Mouse (Mus musculus) activated CD4-positive, CD25-positive, alpha-beta regulatory T cell, adult 4 months (primary cell): ENCODE data around the gene Cd96. TPM values are rescaled to one million over a fixed set of nuclear protein-coding genes. Genes with fewer than 3 reads are reported as not detected.
A peak's percentile ranks its signal among the peaks of the same experiment; 100 is the strongest.

Experiments
- ATAC-seq: one replicate; pipeline ENCODE4 v1.8.0; 2017
- polyA plus RNA-seq, 2 experiments: library from polyadenylated mRNA; unstranded; fragments of 100-300 nt; shearing (Covaris generic); gene quantifications; one replicate each; pipeline ENCODE4 v1.2.1; 2017

Cd96 gene
- polyA plus RNA-seq, 2 experiments from 2014 or later: 132 to 133 TPM

DNA sequence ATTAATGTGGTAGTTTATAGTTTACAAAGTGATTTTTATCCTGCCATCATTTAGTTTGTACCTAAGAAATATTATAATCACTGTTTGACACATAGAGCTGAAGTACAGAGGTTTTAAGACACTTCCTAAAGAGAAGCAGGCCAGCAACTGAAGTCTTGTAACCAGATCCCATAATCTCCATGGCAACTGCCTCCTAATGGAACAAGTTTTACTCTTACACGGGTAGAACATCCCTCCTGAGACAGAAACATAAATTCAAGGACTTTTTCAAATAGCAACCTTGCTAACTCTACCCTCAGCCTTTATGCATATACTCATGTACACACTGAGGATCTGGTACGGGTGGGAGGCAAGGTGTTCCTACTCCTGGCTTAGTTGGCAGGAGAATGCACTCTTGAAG lies 83.8 kb downstream of the Cd96 start:
- no peak for ATAC-seq

DNA sequence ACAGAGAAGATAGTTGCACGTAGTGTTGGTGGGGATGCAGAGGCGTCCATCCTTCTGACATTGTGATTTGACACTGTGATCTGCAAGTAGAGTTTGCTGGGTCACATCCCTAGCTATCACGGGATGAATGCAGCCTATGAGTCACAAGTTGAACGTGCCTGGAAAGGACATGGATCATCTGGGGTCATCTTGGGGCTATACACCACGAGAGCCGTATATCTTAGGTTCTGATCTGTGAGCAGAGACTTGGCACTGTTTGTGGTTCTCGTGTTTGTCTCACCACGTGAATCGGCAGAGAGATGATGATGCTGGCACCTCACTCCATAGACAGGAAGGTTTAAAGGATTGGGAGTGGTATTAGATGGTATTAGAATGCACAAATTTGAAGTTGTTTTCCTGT lies 86.2 kb downstream of the Cd96 start:
- no peak for ATAC-seq

DNA sequence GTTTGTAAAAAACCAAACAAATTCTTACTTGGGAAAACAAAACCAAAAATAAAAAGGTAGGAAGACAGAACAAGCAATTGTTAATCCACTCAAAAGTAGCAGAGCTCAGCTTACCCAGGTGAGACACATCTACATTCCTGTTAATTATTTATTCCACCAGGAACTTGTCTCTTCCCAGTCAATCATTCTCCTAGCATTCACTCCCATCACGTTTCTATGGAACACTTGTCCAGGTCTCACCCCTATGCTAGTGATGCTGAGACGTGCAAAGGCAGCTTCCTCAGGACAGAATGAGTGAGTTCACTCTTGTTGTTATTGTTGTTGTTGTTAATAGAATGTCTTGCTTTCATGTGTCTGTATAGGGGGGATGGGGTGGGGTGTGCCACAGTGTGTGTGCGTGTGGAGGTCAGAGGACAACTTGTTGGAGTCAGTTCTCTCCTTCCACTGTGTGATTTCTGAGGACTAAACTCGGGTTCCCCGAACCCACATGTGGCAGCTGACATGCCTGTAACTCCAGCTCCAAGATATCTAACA lies 97.0 kb downstream of the Cd96 start:
- ATAC-seq: no peak

DNA sequence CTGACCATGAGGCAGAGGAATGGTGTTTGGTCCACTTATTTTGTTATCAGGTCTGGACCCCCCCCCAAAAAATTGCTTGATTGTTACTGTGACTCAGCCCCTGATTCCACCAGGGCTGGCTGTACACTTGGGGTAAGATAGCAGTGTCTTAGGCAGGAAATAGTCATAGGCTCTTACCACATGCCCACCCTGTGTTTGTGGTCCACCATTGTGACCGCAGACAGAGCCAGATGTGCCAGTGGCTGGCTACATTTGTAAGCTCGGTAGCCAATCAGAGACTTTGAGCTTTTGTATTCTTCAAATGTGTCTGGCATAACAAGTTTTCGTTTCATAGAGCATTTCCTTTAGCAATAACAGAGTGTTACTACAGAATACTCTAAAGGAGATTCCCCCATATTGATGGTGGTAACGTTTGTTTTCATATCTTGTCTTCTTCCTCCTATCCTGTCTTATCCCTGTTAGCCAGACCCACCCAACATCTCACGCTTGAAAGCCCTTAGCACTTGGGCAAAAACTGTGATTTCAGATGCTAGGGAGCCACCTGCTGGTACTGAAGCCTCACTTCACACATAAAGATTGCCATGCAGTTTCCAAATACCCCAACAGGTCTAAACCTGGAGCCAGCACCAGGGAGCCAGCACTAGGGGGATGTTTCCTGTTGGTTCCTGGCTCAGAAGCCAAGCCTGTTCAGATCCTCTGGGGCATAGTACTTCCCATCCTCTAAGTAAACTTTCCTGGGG lies 97.7 kb downstream of the Cd96 start:
- peak; percentile 86 for ATAC-seq

DNA sequence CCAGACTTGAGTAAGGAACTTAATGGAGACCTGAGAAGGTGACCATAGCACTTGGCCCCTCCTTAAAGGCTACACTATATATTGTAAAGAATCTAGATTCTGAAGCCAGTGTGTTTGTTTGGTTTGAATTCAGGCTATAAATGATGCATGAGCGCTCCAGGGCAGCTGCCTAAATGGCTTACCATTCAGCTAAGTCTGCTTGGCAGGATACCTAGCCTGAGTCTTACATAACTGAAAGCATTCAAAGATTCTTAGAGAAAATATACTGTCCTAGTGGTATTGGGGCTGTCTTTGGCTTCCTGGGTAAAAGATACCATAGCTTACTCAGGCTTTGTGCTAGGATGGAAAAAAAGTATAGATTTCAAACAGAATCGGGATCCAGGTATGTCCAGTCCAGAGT lies 98.7 kb downstream of the Cd96 start:
- ATAC-seq: no peak

DNA sequence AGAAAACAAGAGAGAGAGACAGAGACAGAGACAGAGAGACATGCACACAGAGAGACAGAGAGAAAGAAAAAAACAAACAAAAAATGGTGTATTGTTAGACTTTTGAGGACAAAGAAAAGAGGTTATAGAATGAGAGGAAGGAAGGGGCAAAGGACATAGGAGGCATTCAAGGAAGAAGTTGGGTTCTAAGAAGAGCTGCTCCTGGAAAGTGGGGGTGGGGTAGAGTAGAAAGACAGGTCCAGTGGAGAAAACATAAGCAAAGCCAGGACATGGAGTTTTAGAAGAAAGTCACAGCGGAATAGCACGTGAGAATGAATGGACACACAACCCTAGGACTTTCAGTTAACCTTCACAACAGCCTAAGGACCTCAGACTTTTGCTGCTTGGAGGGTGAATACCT lies 99.7 kb downstream of the Cd96 start:
- no peak for ATAC-seq

DNA sequence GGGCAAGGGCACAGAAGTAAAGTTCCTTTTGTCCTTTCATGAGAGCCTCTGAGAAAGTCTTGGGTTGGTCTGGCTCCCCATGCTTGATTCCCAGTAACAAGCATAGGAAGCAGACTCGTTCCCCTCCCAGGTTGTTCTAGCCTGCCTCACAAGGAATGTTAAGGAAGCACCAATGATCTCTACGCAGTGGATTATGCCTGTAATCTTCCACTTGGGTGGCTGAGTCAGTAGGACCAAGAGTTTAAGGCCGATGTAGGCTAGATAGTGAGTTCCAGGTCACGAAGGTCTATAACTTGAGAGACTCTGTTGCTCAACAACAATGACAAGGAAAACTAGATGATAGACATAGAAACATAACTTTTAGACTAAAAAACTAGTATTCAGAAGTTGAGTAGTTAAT lies 100.3 kb downstream of the Cd96 start:
- ATAC-seq: no peak

DNA sequence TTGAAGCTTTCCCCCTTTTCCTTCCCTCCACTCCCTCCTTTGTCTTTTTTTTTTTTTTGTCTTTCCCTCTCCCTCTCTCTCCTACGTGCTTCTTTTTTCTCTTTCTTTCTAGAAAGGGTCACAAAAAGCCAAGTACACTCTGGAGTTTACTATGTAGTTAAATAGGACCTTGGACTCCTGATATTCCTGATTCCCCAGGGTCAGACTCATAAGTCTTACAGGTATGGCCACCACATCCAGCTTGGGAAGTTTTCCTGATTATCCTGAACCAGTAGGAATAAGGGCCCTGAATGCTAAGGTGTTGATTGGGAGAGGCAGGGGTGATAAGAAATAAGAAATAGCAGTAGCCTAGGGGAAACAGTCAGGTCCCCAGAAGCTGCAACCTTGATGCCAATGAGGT lies 100.7 kb downstream of the Cd96 start:
- ATAC-seq: no peak

DNA sequence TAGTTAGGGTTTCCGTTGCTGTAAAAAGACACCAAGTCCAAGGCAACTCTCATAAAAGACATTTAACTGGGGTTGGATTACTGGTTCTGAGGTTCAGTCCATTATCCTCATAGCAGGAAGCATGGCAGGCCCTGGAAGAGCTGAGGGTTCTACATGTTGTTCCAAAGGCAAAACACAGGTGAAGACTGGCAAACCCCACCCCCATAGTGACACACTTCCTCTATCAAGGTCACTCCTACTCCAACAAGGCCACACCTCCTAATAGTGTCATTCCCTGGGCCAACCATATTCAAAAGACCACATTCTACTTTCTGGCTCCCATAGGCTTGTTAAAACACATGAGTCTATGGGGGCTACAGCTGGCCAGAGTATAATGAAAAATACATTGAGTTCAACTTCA lies 108.4 kb downstream of the Cd96 start:
- no peak for ATAC-seq

DNA sequence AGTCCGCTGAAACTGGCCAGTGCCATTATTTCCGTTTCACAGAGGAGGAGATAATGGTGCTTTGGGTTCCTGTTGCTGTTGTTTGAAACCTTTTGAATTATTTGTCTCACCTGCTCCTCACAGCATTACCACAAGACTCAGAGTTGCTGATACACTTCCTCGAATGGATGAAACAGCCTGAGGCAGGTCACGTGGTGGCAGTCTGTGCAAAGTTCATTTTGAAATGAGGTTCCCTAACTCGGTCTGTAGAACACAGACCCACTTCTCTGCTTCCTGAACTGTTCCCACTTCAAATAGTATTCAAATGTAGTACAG lies 109.2 kb downstream of the Cd96 start:
- ATAC-seq: peak; percentile 45

DNA sequence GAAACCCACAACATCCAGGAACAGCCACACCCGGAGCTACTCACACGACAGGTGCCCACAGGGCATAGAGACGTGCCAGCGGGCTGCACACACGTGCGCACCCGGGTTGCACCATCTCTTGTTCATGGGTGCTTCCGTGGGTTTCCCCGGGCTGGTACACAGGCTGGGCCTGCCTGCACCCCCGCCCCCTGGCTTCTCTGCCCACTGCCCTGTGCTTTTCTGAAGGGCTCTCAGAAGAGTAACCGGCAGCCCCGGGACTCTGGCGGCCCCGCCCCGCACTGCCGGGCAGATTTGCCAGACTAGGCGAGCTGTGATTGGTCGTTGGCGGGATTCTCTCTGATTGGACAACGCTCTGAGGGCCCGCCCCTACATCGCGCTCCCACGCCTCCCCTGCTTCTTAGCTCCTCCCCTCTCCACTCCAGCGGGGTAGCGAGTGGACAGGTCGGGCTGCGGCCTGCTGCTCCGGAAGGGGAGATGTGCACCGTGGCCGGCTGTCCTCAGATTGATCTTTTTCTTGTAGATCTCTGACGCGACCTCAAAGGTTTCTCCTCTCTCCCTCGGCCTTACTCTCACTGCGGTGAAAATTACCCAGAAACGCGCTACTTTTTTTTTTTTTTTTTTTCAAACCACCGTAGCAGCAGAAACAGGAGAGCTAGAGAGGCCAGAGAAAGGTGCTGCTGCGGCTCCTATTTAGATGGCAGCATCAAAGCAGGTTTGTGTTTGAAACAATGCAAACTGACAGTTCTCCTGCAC lies 109.7 kb downstream of the Cd96 start, which contains the start of gene Plcxd2:
Gene Plcxd2, minus strand, starts transcription at position 66 of the 753 bp plus-strand sequence.
- peak; percentile 86 for ATAC-seq

DNA sequence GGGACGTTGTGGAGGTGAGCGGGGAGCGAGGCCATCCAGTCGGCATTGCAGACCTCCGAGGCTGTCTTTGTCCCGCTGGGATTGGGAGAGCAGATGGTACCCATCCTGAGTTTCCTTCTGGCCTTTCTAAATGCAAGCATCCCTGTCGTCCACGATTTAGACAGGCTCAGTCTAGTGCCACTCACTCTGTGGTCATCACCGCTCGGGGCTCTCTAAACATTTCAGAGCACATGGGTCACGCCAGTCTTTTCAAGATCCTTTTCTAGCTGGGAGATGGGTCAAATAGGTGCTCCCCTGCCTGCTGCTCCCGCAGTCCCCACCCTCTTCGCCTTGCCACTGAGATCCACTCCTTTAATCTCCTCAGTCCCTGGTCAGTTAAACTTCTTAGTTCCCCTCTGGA lies 110.3 kb downstream of the Cd96 start:
- ATAC-seq: no peak

DNA sequence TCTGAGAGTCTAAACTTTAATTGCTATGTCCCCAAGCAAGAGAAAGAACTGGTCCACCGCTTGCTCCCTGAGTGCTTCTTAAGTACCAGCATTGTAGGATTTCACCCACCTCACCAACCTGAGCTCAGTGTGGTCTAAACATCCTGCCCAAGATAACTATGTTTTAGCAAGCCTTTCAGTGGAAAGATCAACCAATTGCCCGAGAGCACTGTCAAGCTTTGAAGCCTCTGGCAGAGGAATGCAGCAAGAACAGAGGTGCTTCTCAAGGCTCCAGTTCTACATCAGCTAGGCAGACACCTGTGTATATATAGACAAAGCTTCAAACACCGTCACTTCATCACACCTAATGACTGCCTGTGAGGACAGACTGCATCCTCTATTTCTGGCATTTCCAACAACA lies 111.3 kb downstream of the Cd96 start:
- peak; percentile 5 for ATAC-seq

DNA sequence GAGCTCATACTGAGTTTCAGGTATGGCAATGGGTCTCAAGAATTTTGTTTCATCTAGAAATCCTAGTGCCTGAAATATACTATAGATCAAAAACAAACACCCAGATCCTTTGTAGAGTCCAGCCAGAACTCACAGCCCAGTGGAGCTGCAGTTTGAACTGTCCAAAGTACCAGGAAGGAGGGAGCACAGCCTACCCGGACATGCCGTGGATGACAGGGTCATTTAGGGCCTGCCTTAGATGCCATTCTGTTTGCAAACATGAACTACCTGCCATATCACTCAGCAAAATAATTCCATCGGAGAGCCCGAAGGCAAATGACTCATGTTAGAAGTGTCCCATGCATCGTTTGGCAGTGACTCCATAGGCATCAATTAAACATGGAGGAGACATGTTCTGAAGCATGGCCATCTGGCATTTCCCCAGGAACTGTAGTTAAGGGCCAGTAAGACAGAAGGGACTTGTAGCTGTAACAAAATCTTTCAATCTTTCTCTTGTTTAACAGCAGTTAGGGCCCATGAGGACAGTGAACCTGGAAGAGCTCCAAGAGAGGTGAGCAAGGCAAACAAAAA lies 111.9 kb downstream of the Cd96 start:
- no peak for ATAC-seq

DNA sequence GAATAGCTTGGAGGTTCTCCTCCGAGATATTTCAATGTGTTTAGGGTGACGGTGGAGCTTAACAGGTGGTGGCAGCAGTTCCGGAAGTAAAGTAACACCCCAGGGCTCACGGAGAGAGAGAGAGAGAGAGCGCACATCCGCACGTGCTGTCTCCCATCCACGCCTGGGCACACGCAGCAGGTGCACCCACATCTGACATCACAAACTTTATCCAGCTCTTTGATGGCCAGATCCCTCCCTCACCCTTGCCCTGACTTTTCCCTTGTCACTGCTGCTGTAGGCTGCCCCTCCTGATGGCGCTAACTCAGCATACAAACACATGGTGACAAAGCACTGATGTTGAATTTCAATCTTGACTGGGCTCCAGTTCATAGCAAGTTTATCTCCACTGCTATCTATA lies 113.8 kb downstream of the Cd96 start:
- ATAC-seq: peak; percentile 17

DNA sequence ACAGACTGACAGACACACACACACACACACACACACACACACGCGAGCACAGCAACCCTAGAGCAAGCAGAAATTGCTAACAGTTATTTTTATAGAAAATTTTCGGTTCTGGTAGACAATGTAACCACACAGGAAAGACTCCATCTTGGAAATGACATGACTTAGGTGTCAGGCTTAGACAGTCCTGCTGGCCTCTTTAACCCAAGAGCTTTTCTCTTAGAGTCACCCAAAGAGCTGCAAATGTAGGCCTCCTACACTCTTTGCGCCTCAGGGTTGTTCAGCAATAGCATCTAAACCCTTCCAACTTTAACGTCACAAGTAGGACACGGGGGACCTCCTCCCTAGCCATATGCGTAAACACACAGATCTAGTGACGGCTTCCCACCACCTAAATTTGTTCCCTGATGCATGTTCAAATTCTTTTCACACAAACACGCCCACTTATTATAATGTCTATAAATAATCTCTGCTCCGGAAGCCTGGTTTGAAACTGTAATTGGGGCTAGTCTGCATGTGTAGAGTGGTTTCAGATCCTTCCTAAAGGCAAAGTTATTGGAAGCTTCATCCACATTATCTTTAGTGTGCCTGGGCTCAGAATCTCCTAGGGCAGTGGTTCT lies 118.4 kb downstream of the Cd96 start:
- peak; percentile 47 for ATAC-seq

DNA sequence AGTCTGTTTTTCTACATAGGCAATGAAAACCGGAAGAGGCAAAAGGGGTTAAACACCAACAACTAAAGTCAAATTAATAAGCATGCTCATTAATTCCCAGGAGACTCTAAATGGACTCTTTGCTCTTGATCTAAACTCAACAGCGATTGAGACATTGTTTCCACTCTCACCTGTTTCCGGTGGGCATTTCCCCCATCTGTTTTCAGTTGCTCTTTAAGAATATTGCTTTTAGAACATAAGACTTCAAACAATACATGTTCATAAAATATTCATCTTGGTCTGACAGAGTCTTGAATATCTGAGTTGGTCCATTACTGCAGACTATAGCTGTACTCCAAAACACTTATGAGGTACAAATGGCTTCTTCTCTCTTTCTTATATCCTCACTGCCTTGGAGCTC lies 119.1 kb downstream of the Cd96 start:
- ATAC-seq: peak; percentile 31

DNA sequence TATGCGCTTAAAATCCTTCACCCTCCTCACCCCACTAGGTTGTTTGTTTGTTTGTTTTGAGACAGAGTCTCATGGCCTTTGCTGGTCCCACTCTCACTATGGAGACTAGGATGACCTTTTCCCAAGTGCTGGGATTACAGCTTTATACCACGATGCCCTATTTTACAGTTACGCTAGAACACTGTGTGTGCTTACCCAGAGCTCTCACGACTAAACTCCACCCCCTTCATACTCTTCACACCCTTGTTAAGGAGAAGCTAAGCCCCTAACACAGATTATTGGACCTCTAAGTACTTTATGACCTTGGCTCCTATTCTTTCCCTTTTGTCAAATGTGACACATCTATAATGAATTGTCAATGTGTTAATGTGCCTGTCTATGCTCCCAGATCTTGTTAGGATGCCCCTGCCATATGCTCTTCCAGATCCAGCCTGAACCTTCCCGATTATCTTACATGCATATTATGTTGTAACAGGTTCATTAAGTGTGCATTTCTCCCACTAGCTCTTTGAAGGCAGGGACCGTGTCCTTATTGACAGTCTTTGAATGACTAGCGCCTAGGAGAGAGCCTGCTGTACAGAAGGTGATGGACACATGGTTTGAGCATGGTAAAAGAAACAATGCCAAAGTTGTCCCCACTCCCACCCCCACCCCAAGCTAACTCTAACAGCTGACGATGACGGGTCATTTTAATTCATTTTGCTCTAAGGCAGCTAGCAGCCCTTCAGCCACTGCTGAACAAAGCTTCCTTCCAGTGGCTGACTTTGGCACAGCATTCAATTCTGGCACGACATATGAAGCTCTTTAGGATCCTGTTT lies 120.5 kb downstream of the Cd96 start:
- no peak for ATAC-seq

DNA sequence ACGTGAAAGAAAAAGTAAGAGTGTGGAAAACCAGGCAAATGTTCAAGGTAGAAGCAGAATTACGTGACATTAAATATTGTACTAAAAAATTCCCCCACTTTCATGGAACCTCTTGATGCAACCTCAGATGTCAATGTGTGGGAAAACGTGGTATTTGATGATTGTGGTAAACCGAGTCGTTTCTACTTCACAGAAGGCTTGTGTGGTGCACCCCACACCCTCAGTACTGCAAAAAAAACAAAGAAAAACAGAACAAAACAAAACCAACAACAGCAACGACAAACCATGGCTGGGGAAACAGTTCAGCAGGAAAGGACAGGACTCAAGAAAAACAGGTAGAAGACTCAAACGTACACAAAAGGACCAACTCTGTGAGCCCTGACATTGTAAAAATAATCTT lies 121.8 kb downstream of the Cd96 start:
- peak; percentile 18 for ATAC-seq

DNA sequence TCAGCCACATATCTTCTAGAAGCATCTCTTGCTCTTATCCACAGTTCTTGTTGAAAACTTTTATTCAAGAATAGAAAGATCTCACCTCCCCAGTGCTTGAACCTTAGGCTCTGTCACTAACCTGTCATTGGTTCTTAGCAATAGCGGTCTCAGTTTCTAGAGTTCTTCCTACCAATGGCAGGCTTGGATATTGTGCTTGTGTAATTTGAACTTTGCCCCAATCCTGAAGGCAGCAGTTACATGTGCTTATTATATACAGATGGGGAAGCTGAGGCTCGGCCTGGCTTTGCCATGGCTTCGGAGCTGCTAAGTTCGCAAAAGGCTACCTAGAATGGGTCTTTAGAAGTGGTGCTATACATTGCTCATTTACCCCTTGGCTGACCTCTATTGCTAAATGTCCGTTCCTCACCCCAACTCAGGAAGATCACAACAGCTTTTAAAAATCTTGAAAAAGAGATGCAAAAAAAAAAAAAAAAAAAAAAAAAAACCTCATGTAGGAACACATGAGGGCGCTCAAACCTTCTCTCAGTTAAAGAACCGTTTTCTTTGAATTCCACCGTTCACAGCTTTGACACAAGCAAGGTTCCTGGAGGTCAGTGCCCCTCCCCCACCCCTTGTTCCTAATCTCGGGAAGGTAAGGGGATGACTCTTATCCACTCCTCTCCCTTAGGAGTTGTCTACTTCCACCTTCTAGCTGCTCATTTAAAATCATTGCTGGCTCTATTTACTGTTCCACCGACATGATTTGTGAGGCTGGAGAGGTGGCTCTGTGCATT lies 129.0 kb downstream of the Cd96 start:
- ATAC-seq: no peak

DNA sequence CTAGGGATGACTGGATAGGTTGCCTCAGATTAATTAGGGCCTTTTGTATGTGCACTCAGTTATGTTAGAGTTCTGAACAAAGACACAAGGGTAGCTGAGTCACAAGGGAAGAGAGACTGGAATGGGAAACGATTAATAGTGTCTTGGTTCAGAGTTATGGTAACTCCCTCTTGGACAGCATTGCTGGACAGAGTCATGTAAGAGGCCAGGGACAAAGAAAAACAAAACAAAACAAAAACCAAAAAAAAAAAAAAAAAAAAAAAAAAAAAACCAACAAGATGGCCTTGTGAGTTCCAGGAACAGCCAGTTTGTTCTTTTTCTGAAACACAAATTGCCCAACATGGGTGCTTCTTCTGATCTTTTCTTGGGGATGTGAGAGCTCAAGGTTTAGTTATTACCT lies 133.8 kb downstream of the Cd96 start:
- no peak for ATAC-seq
